Mouse (Mus musculus): Measurements from ENCODE around the gene Mcub. TPM values are rescaled to one million over a fixed set of nuclear protein-coding genes. Genes with fewer than 3 reads are reported as not detected.

Mcub gene
- polyA plus RNA-seq, 1 experiment from 2014 or later = 7.9 TPM

GRCm38 (mm10) chr3:129930213-129930778 lies 39.7 kb downstream of the Mcub start:
- ATAC-seq (no peak), DNase-seq (no peak)
- Histone ChIP-seq H3K4me2 (ENCODE audit: low read depth, low read length) (no peak overlapping the region), H3K27me3 (ENCODE audit: insufficient read depth, low read length) (no peaks in the 10 kb centered on the region), H3K36me3 (replicated peaks; ENCODE audit: insufficient read depth, low read length) (no peaks in the 10 kb centered on the region), H3K9ac (replicated peaks) (no peak overlapping the region), H3K27ac (ENCODE audit: low read depth) (no peak overlapping the region), H3K9me3 (ENCODE audit: low read length) (no peaks in the 10 kb centered on the region), H3K4me3 (ENCODE audit: low read depth, low read length) (no peak overlapping the region), H3K4me1 (ENCODE audit: insufficient read depth) (no peaks in the 10 kb centered on the region)
- TF ChIP-seq CTCF (IDR thresholded peaks at IDR 0.05; ENCODE audit: low read depth) (no peak), EP300 (IDR thresholded peaks at IDR 0.05; ENCODE audit: low read depth) (no peak)
- 58% methylated on average over 6 of the region's 6 CpGs for WGBS (ENCODE audit: insufficient replicate concordance)

GRCm38 (mm10) chr3:129925861-129926260 lies 44.1 kb downstream of the Mcub start:
- Histone ChIP-seq H3K9me3 (ENCODE audit: low read length) (no peaks in the 10 kb centered on the region), H3K4me3 (ENCODE audit: low read depth, low read length) (no peak overlapping the region), H3K9ac (replicated peaks) (no peak overlapping the region), H3K36me3 (replicated peaks; ENCODE audit: insufficient read depth, low read length) (no peaks in the 10 kb centered on the region), H3K4me1 (ENCODE audit: insufficient read depth) (no peaks in the 10 kb centered on the region), H3K4me2 (ENCODE audit: low read depth, low read length) (no peak overlapping the region), H3K27me3 (ENCODE audit: insufficient read depth, low read length) (no peaks in the 10 kb centered on the region), H3K27ac (ENCODE audit: low read depth) (no peak overlapping the region)
- WGBS (ENCODE audit: insufficient replicate concordance) = 88% methylated on average over 3 of the region's 3 CpGs
- ATAC-seq (no peak), DNase-seq (no peak)
- TF ChIP-seq EP300 (IDR thresholded peaks at IDR 0.05; ENCODE audit: low read depth) (no peak), CTCF (IDR thresholded peaks at IDR 0.05; ENCODE audit: low read depth) (no peak)

GRCm38 (mm10) chr3:129923581-129923980 lies 46.4 kb downstream of the Mcub start:
- DNase-seq (no peak), ATAC-seq (no peak)
- H3K36me3 ChIP-seq (replicated peaks; ENCODE audit: insufficient read depth, low read length) = no peaks in the 10 kb centered on the region
- H3K27me3 ChIP-seq (ENCODE audit: insufficient read depth, low read length) = no peaks in the 10 kb centered on the region
- H3K27ac ChIP-seq (ENCODE audit: low read depth) = no peak overlapping the region
- WGBS (ENCODE audit: insufficient replicate concordance) = 82% methylated on average over 7 of the region's 7 CpGs
- no peak overlapping the region for H3K4me3 ChIP-seq (ENCODE audit: low read depth, low read length)
- TF ChIP-seq CTCF (IDR thresholded peaks at IDR 0.05; ENCODE audit: low read depth) (no peak), EP300 (IDR thresholded peaks at IDR 0.05; ENCODE audit: low read depth) (no peak)
- no peaks in the 10 kb centered on the region for H3K4me1 ChIP-seq (ENCODE audit: insufficient read depth)
- H3K9me3 ChIP-seq (ENCODE audit: low read length) = no peaks in the 10 kb centered on the region
- no peak overlapping the region for H3K9ac ChIP-seq (replicated peaks)
- H3K4me2 ChIP-seq (ENCODE audit: low read depth, low read length) = no peak overlapping the region

- no peaks in the 10 kb centered on the region for H3K27me3 ChIP-seq (ENCODE audit: insufficient read depth, low read length)
- H3K4me1 ChIP-seq (ENCODE audit: insufficient read depth) = no peaks in the 10 kb centered on the region
- H3K36me3 ChIP-seq (replicated peaks; ENCODE audit: insufficient read depth, low read length) = peaks cover 4% of the 10 kb centered on the region; the same call in 1 of the 2 replicates
- peak; percentile 51 for ATAC-seq
- DNase-seq = peak; percentile 70
- no peak overlapping the region for H3K4me2 ChIP-seq (ENCODE audit: low read depth, low read length)
- no peak overlapping the region for H3K4me3 ChIP-seq (ENCODE audit: low read depth, low read length)
- H3K9ac ChIP-seq (replicated peaks) = no peak overlapping the region
- 18% methylated on average over 13 of the region's 13 CpGs for WGBS (ENCODE audit: insufficient replicate concordance)
- no peak overlapping the region for H3K27ac ChIP-seq (ENCODE audit: low read depth)
- no peaks in the 10 kb centered on the region for H3K9me3 ChIP-seq (ENCODE audit: low read length)
- TF ChIP-seq EP300 (IDR thresholded peaks at IDR 0.05; ENCODE audit: low read depth) (no peak), CTCF (IDR thresholded peaks at IDR 0.05; ENCODE audit: low read depth) (peak; percentile 81)
Observed at GRCm38 (mm10) chr3:129918434-129918833, 51.6 kb downstream of the Mcub start.

GRCm38 (mm10) chr3:129917424-129917823 lies 52.6 kb downstream of the Mcub start:
- H3K4me3 ChIP-seq (ENCODE audit: low read depth, low read length) = no peak overlapping the region
- ATAC-seq (no peak), DNase-seq (no peak)
- no peaks in the 10 kb centered on the region for H3K9me3 ChIP-seq (ENCODE audit: low read length)
- H3K36me3 ChIP-seq (replicated peaks; ENCODE audit: insufficient read depth, low read length) = peaks cover 8% of the 10 kb centered on the region
- H3K27me3 ChIP-seq (ENCODE audit: insufficient read depth, low read length) = no peaks in the 10 kb centered on the region
- no peaks in the 10 kb centered on the region for H3K4me1 ChIP-seq (ENCODE audit: insufficient read depth)
- H3K9ac ChIP-seq (replicated peaks) = no peak overlapping the region
- TF ChIP-seq CTCF (IDR thresholded peaks at IDR 0.05; ENCODE audit: low read depth) = no peak
- TF ChIP-seq EP300 (IDR thresholded peaks at IDR 0.05; ENCODE audit: low read depth) = no peak
- no peak overlapping the region for H3K27ac ChIP-seq (ENCODE audit: low read depth)
- WGBS (ENCODE audit: insufficient replicate concordance) = 77% methylated on average over 3 of the region's 3 CpGs
- H3K4me2 ChIP-seq (ENCODE audit: low read depth, low read length) = no peak overlapping the region

GRCm38 (mm10) chr3:129913241-129913640 lies 56.8 kb downstream of the Mcub start:
- no peak for DNase-seq
- TF ChIP-seq CTCF (IDR thresholded peaks at IDR 0.05; ENCODE audit: low read depth) (no peak), EP300 (IDR thresholded peaks at IDR 0.05; ENCODE audit: low read depth) (no peak)
- 91% methylated on average over 13 of the region's 13 CpGs for WGBS (ENCODE audit: insufficient replicate concordance)
- Histone ChIP-seq H3K27ac (ENCODE audit: low read depth) (no peak overlapping the region), H3K4me1 (ENCODE audit: insufficient read depth) (no peaks in the 10 kb centered on the region), H3K4me2 (ENCODE audit: low read depth, low read length) (no peak overlapping the region), H3K9me3 (ENCODE audit: low read length) (no peaks in the 10 kb centered on the region), H3K4me3 (ENCODE audit: low read depth, low read length) (no peak overlapping the region), H3K9ac (replicated peaks) (no peak overlapping the region), H3K36me3 (replicated peaks; ENCODE audit: insufficient read depth, low read length) (peaks cover 45% of the 10 kb centered on the region), H3K27me3 (ENCODE audit: insufficient read depth, low read length) (no peaks in the 10 kb centered on the region)
- no peak for ATAC-seq
